Mouse (Mus musculus) cerebellum, adult 2 months (tissue): ENCODE measurements around the gene Xpr1.

ENCODE experiments used
- CTCF ChIP-seq: fragments of 200-500 bp; IDR thresholded peaks from 2 replicates; pipeline ENCODE4 v1.5.1; 2011; ENCODE audit warnings: low read depth, mild to moderate bottlenecking, control low read depth, low read length, moderate library complexity, borderline replicate concordance; ENCODE audit not compliant: insufficient read depth
- POLR2A ChIP-seq: fragments of 200-500 bp; IDR thresholded peaks from 2 replicates; pipeline ENCODE4 v1.6.1; 2011; ENCODE audit warnings: low read length, control low read depth, borderline replicate concordance; ENCODE audit not compliant: insufficient read depth

- TF ChIP-seq CTCF (no peak), POLR2A (no peak)
Observed at GRCm38 (mm10) chr1:155238126-155238525, 179.1 kb downstream of the Xpr1 start.
